Mouse (Mus musculus) testis, postnatal 10 days (tissue): ENCODE data around the gene Npnt.

Experiments used
- DNase-seq: peaks from one replicate; pipeline ENCODE4 v3.0.0; 2021; ENCODE audit warnings: low spot score

The Npnt gene

DNA sequence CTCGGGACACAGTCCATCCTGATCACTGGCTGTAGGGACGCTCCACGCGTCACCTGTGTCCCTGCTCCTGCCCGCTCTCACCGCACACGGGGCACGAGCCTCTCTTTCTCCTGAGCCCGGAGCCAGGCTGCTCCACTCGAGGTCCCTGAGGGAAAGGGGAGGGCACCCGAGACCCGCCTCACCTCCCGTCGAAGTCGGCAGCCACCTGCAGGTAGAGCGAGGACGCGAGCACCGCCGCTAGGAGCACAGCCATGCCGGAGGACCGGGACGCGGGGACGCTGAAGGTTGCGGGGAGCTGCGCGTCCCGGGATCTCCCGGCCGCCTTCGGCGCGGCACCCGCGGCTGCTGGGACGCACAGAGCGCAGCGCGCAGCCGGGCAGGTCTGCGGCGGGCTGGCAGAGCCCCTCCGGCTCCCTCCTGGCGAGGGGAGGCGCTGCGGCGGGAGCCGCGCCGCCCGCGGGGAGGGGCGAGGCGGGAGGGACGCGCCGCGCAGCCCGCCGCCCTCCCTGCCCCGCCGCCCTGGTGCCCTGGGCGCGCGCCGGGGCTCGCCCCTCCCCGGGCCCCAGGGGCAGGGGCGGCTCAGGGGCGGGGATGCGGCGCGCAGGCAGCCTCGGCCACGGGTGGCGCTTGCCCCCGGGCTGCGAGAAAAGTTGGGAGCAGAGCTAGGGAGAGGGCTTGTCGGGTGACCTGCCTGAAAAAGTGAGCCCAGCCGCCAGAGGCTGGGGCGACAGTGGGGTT is at the start of gene Npnt:
Gene Npnt, minus strand, starts transcription at position 501 of the 738 bp plus-strand sequence.
- DNase-seq: peak; percentile 51

DNA sequence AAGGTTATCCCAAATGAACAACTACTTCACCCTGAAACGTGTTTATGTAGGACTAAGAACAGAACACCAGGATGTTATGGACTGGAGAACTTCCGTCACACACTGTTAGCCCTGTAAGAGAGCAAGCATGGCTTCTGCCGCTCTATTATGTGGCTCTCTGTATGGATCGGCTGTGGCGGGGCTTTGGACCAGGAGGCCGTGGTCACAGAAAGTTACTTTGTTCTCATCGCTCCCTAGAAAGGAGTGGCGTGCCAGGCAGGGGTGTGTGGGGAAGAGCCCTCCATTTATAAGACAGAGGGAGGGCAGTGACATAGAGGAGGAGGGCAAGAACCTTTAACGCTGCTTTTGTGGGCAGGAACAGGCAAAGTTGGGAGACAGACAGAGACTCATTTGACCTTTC is 46.2 kb upstream of the Npnt start:
- no peak for DNase-seq

DNA sequence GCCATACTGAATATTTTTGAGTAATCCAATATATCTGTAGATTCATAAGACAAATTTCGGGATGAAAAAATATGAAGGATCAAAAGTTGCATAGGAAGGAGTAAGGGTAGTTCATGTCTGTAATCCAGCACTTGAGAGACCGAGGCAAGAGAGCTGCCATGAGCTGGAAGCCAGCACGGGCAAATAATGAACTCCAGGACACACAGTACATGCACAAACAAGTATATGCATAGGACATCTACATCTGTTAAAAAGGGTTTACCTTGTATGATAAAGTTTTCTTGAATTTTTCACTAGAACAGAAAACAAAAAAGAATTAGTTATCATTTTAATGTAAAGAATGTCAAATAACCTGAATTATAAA is 45.8 kb upstream of the Npnt start:
- DNase-seq: no peak

DNA sequence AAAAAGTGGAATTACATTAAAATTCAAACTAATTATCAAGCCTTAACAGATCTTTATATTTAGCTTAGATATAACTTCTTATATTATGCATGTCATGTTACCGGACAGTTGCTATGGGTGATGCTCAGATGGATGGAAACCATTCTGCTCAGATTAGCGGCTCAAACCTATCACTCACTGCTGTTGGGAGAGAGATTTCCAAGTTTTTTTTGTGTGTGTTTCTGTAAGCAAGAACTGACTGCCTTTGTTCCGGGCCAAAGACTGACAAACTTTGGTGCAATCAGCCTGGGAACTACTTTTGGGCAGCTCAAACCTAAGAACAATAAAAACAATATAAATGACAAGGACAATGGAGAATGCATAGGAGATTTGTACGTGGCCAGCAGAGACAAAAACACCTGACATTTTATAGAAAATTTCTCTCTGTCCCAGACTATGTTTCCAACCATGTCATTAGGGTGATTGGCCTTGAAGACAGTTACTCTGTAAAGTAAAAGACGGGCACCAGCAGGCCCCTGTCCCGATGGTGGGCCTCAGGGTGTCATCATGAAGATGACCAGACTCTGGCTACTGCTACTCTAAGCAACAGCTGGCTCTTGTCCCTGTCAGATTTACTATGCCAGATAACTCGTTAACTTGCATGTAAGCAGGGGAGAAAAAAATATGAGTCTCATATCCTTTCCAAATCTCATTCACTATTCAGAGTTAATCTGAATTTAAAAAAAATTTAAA is 45.2 kb upstream of the Npnt start:
- no peak for DNase-seq

DNA sequence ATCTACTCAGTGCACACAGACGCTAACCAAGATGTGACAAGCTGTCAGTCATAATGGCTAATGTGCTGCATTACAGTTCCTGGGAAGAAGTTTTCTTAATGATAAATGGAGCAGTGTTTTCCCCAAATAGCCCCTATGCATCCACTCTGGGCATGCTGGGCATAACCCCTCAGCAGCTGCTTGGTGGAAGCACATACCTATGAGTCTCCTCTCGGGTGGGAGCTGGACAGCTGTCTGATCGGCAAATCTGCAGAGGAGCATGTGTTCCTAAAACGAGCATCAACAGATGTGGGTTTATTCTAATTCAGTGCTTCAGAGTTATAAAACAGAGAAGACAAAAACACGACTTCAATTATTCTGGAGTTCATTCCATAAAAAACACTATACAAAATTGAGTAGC is 36.1 kb upstream of the Npnt start:
- DNase-seq: no peak

DNA sequence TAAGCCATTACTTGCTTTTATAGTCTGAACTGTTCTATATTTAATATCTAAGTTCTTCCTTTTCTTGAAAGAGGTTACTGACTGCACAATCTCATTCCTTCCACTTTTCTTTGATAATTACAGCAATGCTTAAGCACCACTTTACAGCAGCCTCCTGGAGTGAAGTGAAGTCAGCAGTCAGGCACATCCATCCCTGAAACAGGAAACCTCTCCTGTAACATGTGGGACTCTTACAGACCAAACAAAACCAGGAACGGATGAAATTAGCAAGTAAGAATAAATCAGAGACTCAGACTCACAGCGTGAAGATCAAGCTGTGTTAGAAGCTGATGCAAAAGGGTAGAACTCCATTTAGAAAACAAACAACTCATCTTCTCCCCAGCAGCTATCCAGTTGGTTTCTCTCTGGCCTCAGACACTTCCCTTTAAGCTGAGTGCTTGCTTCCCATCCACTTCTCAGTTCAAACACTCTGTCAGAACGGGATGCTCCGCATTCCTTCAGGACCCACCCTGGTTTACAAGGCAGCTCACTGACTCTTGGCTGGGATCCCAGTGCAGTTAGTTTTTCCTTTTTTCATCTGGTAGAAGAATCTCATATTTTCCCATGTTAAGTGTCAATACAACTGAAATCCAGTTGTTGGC is 33.9 kb upstream of the Npnt start:
- no peak for DNase-seq

DNA sequence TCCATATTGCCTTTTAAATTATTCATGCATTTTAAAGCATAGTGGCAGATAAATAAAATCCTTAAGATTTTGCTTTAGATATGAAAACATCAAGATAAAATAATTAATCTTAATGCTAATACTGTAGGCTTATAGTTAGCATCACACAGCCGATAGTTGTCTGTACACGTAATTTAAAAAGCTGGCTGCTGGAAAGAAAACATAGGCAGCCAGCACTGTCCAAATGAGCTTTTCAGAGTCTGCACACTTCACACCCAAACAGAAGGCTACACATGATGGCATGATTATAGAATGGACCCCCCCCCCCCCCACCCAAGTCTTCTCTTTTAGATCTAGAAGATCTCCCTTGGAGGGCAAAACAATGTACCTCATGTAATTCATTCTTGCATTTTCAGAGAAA is 31.9 kb upstream of the Npnt start:
- no peak for DNase-seq

DNA sequence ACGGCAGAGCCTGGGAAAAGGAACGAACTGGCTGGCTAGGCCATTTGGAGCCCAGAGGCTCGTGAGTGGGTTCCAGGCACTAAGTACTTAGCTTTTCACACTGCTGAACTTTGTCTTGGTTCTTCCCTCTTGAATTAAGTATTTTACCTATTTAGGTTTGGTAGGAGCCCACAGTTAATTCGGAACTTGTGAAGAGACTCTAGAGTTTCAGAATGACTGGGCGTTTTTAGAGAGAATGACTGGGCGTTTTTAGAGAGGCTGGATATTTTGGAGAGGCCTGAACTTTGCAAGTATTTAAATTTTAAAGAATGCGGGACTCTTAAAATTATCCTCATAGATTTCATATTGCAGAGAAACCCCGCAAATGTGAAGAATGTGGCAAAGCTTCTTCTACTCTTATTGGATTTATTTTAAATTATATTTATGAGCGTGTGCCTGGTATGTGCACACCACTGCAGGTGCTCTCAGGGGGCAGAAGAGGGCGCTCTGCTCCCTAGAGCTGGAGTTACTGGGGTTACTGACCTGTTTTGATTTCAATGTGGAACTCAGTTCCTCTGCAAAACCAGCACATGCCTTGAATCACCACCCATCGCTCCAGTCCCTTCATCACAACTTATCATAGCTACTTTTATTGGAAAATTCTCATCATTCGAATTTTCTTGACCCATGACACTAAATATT is 29.8 kb upstream of the Npnt start:
- DNase-seq: no peak

DNA sequence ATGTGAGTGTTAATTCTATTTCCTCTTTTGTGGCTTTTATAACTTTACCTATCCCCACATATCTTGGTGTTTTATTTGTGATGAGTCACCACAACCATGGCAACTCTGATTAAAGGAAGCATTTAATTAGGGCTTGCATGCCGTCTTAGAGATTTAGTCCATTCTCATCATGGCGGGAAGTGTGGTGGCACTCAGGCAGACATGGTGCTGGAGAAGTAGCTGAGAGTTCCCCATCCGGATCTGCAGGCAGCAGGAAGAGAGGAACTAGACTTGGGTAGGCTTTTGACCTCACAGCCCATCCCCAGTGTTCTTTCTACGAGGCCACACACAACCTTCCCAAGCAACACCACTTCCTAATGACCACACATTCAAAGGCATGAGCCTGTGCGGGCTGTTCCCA is 16.2 kb upstream of the Npnt start:
- no peak for DNase-seq

DNA sequence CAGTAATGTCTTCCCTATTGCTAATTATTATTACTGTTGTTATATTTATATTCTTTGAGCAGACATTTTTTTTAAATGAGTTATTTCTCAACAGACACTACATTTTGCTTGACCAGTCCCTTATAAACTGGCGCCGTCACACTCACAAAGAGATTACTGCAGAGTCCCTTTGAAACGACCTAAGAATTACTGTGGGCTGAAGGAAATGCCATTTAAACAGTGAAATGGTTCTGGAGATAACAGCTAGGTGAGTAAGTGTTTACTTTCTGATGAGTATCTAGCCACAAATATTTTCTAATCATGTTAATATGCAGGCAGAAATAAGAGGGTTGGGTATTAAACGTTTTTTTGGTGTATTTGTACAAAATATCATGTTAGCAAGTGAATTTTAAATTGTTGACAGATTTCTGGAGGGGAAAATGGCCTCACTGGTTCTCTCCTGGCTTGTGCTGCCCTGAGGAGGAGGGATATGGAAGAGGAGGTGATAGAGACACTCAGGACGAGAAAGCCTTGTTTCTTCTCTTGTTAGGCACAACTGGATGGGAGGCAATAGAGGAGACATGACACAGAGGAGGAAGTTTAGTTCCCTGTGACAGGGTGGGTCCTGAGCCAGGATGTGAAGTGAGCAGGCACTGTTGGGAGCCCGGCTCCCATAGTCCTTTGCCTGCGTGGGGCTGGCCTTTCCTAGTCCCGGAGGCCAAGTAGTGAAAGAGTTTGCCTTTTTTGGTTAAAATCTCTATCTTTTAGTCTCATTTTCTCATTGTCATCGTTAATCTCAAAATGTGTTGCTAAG is 14.8 kb upstream of the Npnt start:
- no peak for DNase-seq

DNA sequence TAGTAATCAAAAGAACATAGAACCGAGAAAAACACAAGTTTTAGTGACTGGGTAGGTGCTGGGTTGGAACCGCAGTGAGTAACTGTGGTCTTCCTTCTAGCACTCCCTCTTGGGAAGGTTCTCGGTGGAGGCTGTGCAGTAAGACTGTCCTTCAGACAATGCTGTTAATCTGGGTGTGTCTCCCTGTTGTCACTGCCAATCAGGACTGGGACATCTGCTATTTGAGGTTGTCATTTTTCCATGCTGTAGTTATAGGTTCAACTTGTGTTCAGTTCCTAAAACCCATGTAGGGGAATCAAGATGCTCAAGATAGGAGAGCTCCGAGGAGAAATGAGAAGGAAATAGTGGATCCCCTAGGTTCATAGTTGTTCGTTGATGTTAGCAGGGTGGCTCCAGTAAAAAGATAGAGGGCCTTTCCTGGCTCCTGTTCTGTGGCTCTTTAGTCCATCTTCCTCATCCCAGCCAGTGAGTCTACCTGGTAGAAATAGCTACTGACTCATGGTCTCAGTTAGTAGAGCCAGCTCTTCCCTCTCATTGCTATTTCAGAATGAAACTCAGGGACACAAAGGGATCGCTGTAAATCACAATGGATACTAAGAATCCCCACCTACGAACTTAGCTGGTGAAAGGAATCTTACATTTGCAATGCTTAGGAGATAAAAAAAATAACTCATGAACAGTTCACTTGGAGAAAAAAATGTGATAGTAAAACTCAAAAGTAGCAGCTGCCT is 12.7 kb upstream of the Npnt start:
- no peak for DNase-seq

DNA sequence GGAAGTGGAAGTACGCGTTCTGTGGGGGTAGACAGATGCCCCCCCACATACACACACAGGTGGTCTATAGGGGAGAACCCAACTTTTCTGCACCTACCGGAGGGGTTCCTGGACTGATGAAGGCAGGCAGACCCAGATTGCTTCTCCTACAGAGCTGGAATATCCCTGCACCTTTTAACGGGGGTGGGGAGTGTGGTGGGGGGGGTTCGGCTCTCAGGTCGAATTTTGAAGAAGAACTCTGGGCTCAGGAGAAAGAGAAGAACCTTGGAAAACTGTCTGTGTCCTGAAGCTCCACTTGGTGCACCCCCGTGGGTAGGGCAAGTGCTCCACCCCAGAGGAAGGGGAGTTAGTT is 414 bp upstream of the Npnt start:
- DNase-seq: no peak

DNA sequence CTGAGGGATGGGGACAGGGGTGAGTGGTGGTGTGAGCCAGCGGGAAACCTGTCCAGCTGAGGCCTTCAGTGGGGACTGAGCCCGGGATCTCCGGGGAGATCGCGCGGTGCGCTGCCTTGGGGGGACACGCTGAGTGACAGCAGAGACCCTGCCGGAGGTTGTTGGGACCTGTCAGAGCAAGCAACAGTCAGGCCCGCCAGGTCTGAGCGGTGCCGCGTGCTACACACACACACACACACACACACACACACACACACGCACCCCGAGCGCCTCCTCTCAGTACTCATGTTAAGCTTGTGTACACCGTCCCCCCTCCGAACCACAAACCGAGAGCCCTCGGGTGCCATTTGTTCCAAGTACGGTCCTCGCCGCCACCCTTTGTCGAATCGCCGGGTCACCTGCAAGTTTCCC is 706 bp downstream of the Npnt start:
- DNase-seq: peak; percentile 50

DNA sequence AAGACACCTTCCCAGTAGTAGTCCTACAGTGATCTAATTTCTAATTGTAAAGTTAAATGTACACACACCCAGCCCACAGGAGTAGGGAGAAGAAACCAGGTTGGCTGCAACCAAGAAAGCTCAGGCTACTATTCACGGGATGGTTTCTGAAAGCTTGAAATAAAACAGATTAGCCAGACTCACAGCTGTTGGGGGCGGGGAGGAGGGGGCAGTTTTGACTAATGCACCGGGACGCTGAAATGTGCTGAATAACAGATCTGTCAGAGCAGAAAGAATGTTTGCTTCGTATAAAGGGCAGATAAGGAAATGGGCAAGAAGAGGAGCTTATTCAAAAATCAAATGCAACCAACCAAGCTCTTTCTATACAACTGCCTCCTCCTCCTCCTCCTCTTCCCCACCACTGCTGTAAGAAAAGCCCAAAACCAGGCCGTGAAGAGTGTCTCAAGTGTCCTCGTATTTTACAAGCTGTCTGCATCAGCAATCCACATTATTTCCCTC is 1.7 kb downstream of the Npnt start:
- no peak for DNase-seq

DNA sequence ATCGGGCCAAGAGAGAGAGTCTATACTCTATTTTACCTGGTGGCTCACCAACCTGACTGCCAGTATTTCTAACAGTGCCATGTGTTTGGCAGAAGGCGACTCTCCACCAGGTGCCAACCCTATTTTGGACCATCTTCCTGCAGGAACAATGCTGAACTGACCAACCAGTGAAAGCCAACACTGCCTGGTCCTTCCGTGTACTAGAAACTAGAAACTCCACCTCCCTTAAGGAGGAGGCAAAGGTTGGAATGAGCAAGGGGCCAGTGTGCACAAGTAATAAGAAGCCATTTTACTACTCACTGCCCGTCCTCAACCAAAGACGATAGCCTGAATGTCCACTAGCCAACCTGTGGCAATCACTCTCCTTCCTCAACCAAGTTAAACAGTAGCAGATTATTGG is 4.0 kb downstream of the Npnt start:
- DNase-seq: no peak

DNA sequence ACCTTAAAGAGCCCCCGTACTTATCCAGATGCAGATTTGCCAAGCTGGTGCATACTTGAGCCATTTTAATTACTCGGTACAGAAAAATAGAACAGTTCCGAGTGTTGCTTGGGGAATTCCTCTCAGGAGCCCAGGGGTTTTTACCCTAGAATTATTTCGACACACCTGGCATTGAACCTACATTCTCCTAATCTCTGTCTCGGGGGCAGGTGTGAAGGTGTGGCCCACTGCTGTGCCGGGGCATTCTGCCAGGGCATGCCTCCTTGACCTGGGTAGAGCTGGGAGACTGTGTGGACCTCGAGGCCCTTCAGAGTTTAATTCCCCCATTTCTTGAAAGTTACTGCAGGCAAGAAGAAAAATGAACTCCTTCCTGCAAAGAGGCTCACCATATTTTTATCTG is 4.4 kb downstream of the Npnt start:
- DNase-seq: no peak

DNA sequence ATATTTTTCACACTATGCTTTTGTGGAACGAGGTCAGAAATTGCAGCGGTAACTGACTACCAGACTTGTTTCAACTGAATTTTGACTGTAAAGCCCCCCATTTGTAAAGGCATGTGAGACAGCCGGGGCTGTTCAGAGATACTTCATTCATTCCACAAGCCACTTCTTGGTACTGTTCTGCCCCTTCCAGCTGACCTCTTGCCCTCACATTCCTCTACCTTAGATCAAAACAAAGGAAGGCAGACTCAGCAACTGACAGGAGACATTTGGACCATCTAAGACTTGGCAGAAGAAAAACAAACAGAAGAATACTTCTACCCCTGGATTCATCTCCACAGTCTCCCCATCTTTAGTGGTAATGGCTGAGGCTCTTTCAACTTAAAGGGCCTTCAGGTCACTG is 5.5 kb downstream of the Npnt start:
- no peak for DNase-seq

DNA sequence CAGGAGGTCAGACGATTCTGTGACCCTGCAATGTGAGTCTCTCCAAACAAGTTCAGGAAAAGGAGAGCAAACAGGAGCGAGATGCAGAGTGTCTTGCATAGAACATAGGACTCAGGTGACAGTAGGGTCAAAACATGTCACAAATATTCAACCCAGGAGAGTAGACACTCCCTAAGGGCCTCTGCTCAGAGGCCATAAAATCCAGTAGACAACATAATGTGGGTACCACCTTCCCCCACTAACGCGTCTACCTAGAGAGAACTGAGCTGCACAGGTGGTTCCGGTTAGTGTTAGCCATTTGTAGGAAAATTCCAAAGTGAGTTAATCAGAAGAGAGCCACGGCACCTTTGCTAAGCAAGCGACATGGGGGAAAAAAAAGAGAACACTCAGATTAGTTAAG is 5.9 kb downstream of the Npnt start:
- DNase-seq: no peak

DNA sequence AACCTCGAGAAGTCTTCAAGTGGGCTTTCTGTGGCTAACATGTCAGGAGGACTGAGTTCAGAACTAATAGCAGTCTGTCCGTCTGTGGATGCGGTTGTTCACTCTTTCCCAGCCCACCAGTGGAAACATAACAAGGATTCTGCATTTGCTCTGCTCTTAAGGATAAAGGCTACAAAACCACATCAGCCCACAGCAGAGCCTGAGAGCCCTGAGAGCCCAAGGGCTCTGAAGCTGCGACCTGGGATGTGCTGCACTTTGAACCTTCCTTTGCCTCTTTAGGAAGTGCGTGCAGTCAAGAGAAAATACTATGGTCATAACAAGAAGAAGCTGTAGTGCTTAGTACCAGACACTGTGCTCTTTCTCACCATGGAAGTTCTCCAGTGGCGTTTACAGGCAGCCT is 7.3 kb downstream of the Npnt start:
- DNase-seq: no peak

DNA sequence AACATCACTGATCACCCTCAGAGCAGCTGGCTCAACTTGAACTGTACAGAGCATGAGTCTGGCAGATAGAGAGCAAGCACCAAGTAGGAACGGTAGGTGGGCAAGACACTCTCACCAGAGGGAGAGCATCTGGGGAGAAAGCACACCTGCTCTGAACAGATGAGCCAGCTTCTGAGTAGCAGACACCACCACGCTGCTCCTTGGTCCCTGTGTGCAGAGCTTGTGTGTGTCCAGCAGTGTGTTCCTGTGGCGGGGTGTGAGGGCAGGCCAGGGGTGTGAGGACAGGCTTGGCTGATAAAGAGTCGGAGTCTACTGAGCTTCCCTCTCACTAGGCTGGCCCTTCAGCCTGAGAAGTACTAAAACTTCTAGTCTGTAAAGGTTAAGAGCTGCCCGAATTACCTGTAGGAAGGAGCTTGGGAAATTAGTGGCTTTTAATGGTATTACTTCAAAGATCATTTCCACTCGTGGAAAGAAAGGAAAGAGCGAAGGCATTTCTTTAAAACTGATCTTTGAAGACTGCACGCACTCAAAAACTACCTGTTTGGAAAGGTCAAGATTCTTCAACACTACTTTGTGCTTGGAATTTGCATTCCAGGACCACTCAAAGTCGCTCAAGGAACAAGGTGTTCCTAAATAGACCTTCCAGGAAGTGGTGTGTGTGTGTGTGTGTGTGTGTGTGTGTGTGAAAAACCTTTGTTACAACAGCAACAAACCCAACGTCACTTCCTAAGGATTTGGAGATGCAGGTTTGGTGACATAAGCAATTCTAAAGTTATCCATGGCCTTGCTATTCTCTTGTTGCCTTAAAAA is 9.7 kb downstream of the Npnt start:
- no peak for DNase-seq
